Comparison of ENCODE assay signal across 8 mouse cellular contexts in genomic region chr1:156940142-156940522, GRCm38 (mm10). TPM values are rescaled to one million over a fixed set of nuclear protein-coding genes. Genes with fewer than 3 reads are reported as not detected.
A peak's percentile ranks its signal among the peaks of the same experiment; 100 is the strongest.
DNase-seq lines count a peak whose midpoint lies in the region; ATAC-seq and TF ChIP-seq lines count a peak whose summit lies in the region.

No protein-coding gene starts in this region.

- peak overlapping the region; percentile 99 for H3K4me2 ChIP-seq in liver, embryonic 13.5 days

- peak overlapping the region; percentile 96 for H3K27ac ChIP-seq in spleen, adult 2 months (ENCODE audit: insufficient read depth, low read length)
- H3K27ac ChIP-seq in liver, embryonic 13.5 days = no peak overlapping the region

- peak overlapping the region; percentile 84 for H3K4me3 ChIP-seq in spleen, adult 2 months (ENCODE audit: extremely low read depth, insufficient read depth, insufficient read length)
- peak overlapping the region; percentile 90 for H3K4me3 ChIP-seq in liver, embryonic 13.5 days (replicated peaks)

- H3K4me1 ChIP-seq in spleen, adult 2 months (ENCODE audit: control insufficient read depth, insufficient read depth, insufficient read length) = no peaks in the 10 kb centered on the region; the same call in none of the 2 replicates
- peaks cover 38% of the 10 kb centered on the region for H3K4me1 ChIP-seq in liver, embryonic 13.5 days (replicated peaks)

- peak overlapping the region; percentile 90 for H3K9ac ChIP-seq in liver, embryonic 13.5 days

- H3K27me3 ChIP-seq in spleen, adult 2 months (ENCODE audit: control insufficient read depth, insufficient read depth, low read length) = no peaks in the 10 kb centered on the region; the same call in 1 of the 2 replicates
- peaks cover 15% of the 10 kb centered on the region; the same call in 1 of the 2 replicates for H3K27me3 ChIP-seq in liver, embryonic 13.5 days

- 7% methylated on average over 8 of the region's 8 CpGs for WGBS in spleen, adult 2 months
- WGBS in liver, embryonic 13.5 days (ENCODE audit: insufficient replicate concordance) = 3% methylated on average over 8 of the region's 8 CpGs

- TF ChIP-seq CTCF in spleen, adult 2 months (IDR thresholded peaks at IDR 0.05; ENCODE audit: extremely low read depth, insufficient read depth, insufficient read length, insufficient replicate concordance) = no peak

- peak; percentile 49 for ATAC-seq in cerebellum, adult (ENCODE audit: insufficient number of reproducible peaks, low FRiP score, low TSS enrichment)
- no peak for ATAC-seq in liver, embryonic 13.5 days (ENCODE audit: low read depth)

- no peaks in the 10 kb centered on the region for H3K9me3 ChIP-seq in liver, embryonic 13.5 days (replicated peaks)

- H3K36me3 ChIP-seq in spleen, adult 2 months (ENCODE audit: control insufficient read depth, insufficient read depth, low read length) = no peaks in the 10 kb centered on the region; the same call in 1 of the 2 replicates
- no peaks in the 10 kb centered on the region for H3K36me3 ChIP-seq in liver, embryonic 13.5 days

- no peak for DNase-seq in cerebellum, adult 11 months
- peak in 1 of 2 experiments; percentile 41 for DNase-seq in spleen, adult 2 months (ENCODE audit: low read depth in 1 of 2, low spot score in 2 of 2)
- DNase-seq in spleen, adult 12 weeks (ENCODE audit: low spot score) = no peak
- no peak for DNase-seq in liver, embryonic 13.5 days
- DNase-seq in adipocyte (ENCODE audit: low spot score) = no peak
- DNase-seq in spleen, postnatal 4 days (ENCODE audit: low spot score in 2 of 2) = no peak
- DNase-seq in kidney, adult 9 months = no peak

- TF ChIP-seq POLR2A in spleen, adult 2 months (IDR thresholded peaks at IDR 0.05; ENCODE audit: low read depth, low read length) = no peak

RNA-seq across cellular contexts. Expression of gene Ralgps2, which starts 0.7 kb away (rescaled TPM):
- 29.1 and 36.5 TPM in 2 replicates for polyA plus RNA-seq in spleen, adult 2 months (2012; rRNA removed)
- polyA plus RNA-seq in liver, embryonic 13.5 days (2015; fragmentation: Nextera tagmentation; extraction: Ambion mirVana) = 21.0 TPM in 2 replicates
